Mouse (Mus musculus): ENCODE results near the gene Lrrc9. TPM values are rescaled to one million over a fixed set of nuclear protein-coding genes. Genes with fewer than 3 reads are reported as not detected.

The Lrrc9 gene
- total RNA-seq, 2 experiments from 2014 or later = 1.0 to 1.2 TPM

DNA sequence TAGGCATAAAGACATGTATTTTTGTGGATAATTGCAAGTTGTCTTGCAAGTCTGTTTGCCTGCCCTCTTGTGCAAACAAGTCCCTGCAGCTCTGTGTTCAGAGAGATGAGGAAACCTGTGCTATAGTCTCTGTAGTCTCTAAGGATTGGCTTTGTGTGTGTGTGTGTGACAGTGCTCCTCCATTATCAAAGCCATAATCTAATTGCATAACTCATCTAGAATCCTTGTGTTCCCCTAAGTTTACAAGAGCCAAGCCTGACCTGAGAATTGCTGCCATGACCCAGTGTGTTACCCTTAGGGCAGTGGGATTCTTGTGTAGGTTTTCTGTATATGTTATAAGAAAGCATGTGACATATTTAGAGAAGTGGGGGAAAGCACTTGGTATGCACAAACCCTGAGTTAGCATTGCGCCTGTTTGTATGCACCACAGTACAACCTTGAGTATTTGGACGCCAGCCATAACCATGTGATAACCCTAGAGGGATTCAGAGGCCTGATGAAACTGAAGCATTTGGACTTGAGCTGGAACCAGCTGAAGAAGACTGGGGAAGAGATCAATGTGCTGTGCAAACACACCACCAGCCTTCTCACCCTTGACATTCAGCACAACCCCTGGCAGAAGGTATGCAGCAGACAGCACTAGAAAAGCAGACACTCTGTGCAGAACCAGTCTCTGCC lies 35.2 kb downstream of the Lrrc9 start:
- peak; percentile 26 for DNase-seq

GRCm38 (mm10) chr12:72482226-72482625 lies 40.6 kb downstream of the Lrrc9 start:
- DNase-seq = no peak

- DNase-seq = no peak
Observed at GRCm38 (mm10) chr12:72484872-72485271, 43.2 kb downstream of the Lrrc9 start.

- DNase-seq = no peak
Observed at GRCm38 (mm10) chr12:72487498-72487897, 45.8 kb downstream of the Lrrc9 start.

- DNase-seq = no peak
Observed at GRCm38 (mm10) chr12:72489995-72490394, 48.3 kb downstream of the Lrrc9 start.

GRCm38 (mm10) chr12:72491063-72491719 lies 49.5 kb downstream of the Lrrc9 start:
- DNase-seq = no peak

DNA sequence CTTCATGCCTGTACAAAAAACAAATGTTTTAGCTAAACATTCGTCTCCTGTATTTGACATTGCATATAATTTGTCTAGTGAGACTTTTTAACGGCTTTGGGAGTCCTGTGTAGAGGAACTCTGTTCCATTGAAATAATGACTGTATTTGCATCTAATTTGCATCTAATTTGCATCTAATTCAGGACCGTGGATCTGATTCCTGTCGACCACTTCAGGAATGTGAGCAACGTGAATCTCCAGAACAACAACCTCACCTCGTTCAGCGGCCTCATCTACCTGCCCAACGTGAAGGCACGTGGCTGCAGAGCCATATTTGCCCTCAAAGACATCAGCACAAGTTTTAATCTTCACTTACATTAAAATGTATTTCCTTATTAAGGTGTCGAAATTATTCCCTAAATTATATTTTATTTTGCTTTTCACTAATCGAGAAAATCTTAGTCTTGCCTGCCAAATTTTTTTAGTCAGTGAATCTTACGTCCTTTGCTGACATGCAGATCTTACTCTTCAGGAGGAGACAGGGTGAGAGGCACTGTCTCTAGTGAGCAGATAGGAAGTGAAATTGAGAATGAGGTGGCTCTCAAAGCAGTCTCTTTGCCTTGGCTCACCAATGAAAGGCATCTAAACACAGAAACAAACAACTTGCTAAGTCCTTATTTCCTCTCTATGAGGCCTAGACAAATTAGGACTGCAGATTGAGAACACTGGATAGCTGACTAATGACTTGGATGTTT lies 55.4 kb downstream of the Lrrc9 start:
- no peak for DNase-seq

DNA sequence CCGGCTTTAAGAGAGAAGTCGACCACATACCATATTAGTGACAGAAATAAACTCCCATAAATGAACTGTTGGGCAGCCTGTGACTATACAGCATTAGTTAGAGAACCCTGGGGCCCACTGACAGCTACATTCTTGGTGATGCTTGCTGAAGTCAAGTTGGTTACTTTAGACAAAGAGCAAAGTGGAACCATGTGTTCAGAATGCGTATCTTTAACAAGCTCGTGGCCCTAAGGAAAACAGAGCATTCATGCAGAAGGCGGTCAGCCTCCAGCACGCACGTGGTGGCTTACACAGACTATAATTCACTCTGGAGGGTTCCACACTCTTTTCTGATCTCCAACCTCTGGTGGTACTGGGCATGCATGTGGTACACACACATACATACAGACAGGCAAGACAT lies 67.9 kb downstream of the Lrrc9 start:
- no peak for DNase-seq

GRCm38 (mm10) chr12:72515446-72515845 lies 73.8 kb downstream of the Lrrc9 start:
- DNase-seq = peak; percentile 27

GRCm38 (mm10) chr12:72518114-72518728 lies 76.6 kb downstream of the Lrrc9 start:
- DNase-seq = no peak

DNA sequence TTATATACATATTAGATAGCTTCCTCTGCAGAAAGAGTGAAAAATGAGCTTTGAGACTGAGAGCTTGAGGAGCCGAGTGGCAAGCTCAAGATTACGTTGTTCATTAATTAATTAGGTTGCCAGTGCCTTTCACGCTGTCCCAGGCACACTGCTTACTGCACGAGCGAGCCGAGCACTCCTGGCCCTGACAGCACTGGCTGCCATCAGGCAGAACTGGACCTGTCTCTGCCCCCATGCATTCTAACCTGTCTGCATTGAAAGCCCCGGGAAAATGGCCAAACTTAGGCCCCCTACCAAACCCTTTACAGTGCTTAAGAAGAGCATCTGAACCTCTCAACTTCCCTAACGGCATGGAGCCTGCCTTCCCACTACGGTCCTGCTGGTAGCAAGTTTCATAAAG lies 77.7 kb downstream of the Lrrc9 start:
- DNase-seq = no peak

DNA sequence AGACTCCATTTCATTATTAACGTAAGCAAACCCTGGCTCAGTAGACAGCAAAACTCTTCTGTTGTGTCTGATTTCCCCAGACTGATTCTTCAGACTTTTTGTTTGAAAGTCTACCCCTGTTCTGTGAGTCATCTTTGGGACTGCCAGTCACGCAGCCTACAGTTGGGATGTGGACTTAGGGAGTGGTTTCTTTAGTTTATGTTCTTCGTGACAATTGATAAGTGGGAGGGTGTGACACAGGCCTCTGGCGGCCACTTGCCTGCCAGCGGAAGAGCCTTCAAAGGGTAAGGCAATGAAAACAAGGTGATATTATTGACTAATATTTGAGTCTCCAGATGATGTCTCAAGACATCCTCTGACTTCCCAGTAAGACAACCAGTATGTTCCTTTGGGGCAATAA lies 78.2 kb downstream of the Lrrc9 start:
- no peak for DNase-seq

- DNase-seq = peak; percentile 75
Observed at GRCm38 (mm10) chr12:72520645-72521044, 79.0 kb downstream of the Lrrc9 start.

DNA sequence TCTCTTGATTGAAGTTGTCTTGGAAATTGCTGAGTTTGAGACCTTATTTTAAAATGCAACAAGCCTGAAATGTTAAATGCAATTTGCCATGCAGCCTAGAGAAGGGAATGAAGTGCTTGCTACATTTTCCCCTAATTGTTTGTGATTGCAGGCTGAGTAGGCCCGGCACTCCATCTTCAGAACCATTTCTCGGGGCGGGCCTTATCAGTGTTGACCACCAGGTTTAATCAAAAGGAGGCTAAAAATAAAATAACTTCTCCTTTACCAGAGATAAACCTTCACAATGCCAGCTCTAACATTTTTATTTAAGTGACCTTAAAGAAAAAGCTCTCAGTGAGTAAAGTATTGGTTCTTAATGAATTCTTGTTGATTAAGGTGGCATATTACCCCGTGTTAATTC lies 83.9 kb downstream of the Lrrc9 start:
- DNase-seq = no peak

- no peak for DNase-seq
Observed at GRCm38 (mm10) chr12:72532303-72532702, 90.6 kb downstream of the Lrrc9 start.

DNA sequence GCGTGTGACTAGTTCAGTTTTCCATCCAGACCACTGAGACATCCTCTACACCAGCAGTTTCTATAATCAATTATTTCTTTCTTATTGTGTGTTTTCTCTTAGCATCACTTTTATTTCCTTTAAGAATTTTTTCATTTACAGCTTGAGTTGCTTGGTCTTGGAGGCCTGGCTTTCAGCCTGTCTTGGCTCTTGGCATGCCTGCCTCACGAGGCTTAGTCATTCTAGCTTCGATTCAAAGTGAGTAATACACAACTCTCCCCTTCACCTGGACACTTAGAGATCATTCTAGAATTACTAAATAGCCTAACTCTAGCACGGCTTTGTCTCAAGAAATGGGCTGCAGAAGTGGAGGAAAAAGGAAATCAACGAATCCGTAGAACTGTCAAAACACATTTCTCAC lies 92.3 kb downstream of the Lrrc9 start:
- DNase-seq = no peak

- DNase-seq = peak; percentile 14
Observed at GRCm38 (mm10) chr12:72535599-72535998, 93.9 kb downstream of the Lrrc9 start.

- peak; percentile 98 for DNase-seq
Observed at GRCm38 (mm10) chr12:72536021-72536597, 94.4 kb downstream of the Lrrc9 start, which contains the start of gene Pcnx4. Gene Pcnx4, plus strand, starts transcription at chr12:72536383.

- no peak for DNase-seq
Observed at GRCm38 (mm10) chr12:72538571-72538970, 96.9 kb downstream of the Lrrc9 start.

GRCm38 (mm10) chr12:72554347-72554746 lies 112.7 kb downstream of the Lrrc9 start:
- DNase-seq = no peak

DNA sequence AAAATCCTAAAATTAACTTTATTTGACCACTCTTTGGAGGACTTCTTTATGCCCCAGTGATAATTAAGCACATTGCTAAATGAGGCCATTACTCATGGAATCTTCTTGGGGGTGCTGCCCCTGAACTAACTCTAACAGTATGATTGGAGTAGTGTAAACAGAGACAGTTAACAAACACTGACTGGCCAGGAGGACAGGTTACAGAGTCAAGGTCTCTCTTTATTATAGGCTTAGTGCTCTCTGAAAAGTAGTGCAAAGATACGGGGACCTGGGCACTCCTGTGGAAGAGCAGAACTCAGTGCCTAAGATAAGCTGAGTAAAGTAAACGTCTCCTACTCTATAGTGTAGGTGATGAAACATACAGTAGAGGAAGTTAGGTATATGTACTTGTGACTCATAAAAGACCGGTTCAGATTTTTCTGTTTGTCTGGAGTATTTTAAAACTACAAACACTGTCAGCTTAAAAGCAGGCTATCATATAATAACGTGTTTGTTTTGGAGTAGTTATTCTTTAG lies 122.7 kb downstream of the Lrrc9 start:
- DNase-seq = no peak
